Mouse (Mus musculus) T-cell, adult 2 months (primary cell): ENCODE data around the gene Naa35.
A peak's percentile ranks its signal among the peaks of the same experiment; 100 is the strongest.

Experiments
- DNase-seq: peaks from one replicate; pipeline ENCODE4 v3.0.0; 2022; ENCODE audit warnings: low spot score

Gene Naa35

DNA sequence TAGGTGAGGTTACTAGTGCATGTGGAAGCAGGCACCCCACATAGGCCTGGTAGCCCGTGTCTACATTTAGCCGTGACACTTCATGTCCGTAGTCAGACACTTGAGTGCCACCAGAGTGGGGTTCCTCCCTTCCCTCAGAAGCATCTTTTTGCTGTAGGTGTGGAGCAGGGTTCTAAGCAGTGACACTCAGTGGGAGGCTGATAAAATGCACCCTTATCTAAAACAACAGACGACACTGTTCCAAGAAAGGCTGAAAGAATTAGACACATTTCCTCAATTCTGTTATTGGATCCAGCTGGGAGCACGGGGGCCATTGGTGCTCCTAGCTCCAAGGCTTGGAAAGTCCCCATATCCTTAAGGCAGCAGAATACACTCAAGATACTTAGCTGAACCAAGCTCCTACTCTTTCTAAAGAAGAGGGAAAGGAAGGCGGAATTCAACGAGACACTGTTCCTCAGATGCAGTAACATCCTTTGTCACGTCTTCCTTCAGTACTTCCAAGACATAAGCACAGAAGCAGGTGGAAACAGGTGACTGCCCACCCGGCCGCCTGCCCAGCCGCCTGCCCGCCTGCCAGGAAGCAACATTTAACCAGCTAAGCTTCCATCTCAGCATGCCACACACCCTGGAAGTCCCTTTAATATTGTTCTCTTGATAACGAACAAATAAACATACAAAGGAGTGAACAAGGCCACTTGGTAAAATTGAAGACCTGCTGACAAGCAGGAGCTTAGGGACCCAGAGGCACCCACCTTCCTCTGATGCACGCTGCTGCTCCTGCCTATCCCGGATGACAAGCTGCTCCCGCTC is 54.5 kb downstream of the Naa35 start:
- no peak for DNase-seq

DNA sequence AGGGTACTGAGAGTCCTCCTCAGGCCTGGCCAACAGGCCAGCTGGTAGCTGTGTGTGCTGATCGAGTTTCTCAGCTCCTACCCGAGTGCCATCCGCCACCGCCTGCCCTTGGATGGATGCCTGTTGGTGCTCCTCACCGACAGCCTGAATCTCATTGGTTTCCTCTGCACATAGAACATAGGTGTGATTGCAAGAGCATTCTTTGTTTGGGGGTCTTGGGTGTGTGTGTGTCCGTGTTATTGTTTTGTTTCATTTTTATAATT is 55.0 kb downstream of the Naa35 start:
- DNase-seq, result no peak

DNA sequence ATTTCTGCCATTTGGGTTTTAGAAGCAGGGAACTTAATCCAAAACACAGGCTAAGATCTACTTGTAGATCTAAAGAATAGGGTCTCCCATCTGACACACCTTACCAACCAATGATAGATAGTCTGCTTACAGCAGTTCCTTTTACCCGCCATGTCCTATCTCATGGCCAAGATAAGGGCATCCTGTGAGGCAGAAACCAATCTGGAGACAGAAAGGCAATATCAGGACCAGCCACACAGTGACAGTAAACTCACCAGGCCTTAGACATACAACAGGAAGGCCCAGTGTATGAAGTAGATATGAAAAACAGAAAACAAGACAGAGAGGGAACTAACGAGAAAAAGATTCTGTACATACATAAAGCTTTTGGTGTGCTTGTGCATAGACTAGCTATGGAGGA is 57.8 kb downstream of the Naa35 start:
- DNase-seq, result no peak

DNA sequence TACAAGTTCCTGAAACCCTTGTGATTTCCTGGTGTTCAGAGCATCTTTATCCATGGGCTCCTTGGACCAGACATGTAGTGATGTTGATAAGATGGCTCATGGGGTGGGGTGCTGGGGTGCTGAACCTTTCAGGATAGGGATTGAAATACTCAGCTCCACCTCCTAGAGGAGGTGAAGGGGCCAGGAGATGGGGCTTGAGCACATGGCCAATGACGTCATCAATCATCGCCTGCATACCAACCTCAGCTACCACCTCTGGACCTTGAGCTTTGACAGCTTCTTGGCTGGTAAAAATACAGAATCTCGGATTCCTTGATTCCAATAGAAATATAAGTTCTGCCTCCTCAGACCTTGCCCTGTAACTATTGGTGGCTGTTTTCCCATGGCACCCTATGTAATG is 60.4 kb downstream of the Naa35 start:
- DNase-seq, result no peak

DNA sequence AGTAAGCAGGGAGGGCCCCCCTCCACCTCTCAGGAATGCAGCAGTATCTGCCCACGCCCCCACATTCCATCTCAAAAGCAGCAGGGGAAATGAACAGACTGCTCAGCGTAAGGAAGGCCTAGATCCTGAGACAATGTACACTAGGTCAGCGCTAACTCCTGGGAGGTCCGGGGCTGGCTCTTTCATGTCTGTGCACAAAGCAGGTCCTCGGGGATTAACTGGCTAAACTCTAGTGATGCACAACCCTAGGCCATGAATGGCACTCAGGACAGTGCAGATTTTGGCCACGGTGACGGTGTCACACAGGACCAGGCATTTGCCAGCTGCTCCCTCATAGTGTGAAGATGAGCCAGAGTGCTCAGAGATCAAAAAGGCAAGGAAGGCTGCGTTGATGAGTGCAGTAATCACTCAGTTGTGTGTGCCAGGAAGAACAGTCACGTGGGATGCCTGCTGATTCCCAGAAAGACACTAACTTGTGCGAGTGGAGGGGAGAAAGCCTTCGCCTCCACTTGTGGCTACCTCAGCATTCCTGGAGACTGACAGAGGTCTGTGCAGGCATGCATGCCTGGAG is 61.7 kb downstream of the Naa35 start:
- no peak for DNase-seq

DNA sequence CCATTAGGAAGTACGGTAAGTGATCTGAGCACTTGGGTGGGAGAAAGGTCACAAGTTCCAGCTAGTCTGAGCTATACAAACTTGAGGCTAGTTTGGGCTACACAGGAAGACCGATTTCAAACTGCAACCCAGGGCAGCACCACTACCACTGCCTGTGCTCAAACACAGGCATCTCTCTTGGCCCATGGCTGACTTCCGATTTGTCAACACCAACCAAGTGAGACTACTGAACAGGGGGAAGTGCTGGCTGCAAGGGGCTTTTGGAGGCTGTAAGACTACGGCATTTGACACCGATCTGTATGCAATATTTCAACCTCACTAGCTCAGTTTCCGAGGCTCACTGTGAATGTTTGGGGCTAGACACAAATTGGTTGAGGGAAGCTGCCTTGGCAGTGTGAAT is 62.4 kb downstream of the Naa35 start:
- DNase-seq, result no peak

DNA sequence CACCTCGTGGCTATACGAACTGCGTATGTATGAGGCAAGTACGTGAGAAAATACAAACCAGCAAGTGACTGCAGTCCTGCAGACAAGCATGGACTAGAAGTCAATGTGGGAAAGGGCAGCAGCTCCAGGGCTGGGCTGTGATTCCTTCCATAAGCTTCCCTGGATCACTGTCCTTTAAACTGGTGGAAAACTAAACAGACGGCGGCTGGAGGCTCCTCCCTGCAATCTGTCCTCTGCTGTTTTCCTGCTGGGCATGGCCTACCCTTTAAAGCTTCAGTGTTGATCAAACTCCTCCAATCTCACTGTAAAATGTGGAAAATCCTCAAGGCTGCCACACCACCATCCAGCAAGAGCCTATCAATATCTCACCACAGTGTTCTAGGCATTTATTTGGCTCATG is 63.5 kb downstream of the Naa35 start:
- DNase-seq, result no peak

DNA sequence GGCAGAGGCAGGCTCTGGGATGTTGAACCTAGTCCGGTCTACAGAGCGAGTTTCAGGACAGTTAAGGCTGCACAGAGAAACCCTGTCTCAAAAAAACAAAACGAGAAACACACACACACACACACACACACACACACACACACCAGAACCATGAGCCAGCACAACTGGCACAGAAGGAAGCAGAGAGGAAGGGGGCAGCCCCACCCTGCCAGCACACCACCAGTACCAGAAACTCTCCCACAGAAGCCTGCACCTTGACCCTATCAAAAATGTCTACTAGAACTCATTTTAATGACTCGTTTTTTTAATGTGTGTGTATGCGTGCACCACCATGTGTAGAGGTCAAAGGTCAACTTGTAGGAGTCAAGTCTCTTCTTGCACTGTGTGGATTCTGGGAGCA is 64.7 kb downstream of the Naa35 start:
- no peak for DNase-seq

DNA sequence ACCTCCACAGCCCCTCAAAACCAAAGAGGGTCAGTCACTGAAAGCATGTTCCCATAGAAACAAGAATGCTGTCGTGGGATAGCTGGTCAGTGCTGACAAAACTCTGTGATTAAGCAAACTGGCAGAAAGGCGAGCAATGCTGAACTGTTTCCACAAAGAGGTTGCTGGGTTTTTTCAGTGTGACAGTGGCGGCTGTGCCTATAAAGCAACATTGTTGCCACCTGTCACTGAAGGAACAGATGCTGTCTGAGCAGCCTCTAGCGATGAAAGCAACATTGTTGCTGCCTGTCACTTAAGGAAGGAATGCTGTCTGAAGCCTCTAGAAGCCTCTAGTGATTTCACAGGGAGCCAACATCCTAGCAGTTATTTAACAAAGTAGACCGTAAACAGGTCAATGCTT is 67.6 kb downstream of the Naa35 start:
- DNase-seq, result no peak

DNA sequence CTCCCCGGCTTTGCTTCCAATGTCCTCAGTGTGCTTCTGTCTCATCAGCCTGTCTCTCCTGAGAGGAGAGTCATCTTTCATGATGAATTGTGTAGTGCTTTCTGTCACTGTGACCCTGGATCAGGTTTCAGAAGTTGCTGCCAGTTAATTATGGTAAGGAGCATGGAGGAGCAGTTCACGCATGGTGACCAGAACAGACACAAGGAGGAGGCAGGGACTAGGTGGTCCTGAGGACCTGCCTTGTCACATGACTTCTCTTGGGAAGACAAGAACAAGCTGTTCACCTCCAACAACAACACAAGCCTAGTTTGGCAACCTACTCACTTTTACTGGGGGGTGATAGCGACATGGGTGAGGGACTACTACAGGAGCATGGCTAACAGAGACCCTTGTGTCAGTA is 68.1 kb downstream of the Naa35 start:
- DNase-seq, result no peak

DNA sequence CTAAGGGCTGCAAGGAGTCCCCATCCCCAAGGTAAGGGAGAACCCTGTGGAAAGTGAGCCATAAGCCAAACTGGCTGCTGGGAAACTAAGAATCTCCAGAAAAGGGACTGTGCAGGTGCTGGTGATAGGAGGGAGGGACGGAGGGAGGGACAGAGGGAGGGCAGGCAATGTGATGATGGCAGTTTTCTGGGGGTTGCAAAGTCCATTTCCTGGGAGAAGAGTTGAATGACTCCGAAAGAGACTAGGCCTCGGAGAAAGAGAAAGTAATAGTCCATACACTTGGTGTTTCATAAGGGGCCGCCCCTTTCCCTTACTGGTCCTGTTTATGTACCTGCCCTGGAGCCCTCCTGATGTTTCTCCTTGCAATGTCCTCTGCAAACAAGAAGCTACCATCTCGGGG is 69.4 kb downstream of the Naa35 start:
- no peak for DNase-seq

DNA sequence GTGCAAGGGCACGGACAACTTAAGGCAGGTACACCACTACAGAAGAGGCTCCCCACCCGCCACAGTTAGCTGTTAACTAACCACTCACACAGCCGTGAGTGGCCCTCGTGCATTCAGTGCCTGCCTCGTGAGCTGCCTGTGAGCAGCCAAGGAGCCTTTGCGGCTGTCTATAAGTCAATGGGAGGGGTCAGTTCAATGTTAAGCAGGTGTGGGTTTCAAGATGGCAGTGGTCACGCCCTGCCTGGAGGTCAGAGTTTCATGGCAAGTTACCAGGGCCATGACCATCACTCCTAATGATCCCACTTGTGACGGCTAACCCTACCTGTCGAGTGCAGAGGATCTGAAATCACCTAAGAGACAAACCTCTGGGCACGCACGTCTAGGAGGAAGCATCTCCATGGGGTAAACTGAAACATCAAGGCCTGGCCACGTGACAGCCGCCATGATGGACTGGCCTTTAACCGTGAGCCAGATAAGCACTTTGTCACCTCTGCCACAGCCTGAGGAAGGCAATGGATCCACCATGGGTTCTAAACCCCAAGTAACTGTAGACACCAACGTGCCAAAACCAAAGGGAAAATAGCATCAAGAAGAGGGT is 70.8 kb downstream of the Naa35 start:
- no peak for DNase-seq

DNA sequence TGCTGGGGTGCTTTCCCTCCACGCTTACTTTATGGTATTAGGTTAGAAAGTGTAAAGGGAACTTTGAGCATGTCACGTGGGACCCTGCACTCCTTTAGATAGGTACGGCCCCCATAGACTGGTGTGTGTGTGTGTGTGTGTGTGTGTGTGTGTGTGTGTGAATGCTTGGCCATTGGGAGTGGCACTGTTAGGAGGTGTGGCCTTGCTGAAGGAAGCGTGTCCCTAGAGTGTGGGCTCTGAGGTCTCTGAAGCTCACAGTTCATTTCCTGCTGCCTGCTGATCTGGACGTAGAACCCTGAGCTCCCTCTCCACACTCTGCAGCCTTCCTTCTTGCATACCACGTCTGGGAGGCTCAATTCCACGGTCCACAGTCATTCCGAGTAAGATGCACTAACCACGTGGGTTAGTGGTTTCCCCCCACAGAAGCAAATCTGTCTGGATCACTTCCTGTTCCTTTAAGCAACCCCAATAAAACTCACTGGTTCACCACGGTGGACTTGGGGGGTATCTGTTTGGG is 71.3 kb downstream of the Naa35 start:
- peak; percentile 60 for DNase-seq

DNA sequence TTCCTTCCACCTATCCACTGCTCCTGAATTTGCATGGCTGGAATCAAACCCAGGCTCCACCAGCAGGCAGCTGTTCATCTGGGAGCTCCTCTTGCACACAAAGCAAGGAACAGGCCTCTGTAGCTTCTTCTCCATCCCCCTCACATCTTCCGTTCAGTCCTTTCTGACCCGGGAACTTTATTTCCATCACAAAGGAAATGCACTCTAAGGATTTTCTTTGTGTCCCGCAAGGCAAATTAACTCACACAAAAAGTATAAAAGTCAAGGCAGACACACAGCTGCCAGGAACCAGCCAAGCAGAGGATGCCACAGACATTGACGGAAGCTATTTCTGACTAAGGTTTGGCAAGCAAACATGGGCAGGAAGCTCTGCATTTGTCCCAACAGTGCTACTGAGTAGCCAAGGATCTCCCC is 71.9 kb downstream of the Naa35 start:
- peak; percentile 31 for DNase-seq

DNA sequence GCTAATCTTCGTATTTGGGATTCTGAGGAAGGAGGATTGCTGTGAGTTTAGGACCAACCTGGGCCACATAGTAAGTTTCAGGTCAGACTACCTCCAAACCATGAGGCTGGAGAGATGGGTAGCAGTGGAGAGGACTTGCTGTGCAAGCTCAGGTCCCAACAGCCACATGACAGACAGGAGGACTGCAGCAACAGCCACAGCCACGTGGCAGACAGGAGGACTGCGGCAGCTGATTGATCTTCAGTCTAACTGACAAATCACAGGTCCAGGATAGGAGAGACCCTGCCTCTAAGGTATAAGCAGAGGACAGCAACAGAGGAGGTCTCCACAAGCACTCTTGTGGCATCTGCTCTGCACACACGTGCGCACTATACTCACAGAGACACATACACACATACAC is 72.7 kb downstream of the Naa35 start:
- DNase-seq, result no peak

DNA sequence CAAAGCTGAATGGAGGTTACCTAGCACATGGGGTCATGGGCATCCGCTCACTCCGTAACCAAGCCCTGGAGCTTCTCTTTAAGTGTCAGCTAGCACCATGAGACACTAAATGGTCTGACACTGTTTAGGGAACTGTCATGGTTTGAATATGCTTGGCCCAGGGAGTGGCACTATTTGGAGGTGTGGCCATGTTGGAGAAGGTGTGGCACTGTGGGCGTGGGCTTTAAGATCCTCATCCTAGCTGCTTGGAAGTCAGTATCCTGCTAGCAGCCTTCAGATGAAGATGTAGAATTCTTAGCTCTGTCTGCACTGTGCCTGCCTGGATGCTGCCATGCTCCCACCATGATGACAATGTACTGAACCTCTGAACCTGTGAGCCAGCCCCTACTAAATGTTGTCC is 75.3 kb downstream of the Naa35 start:
- no peak for DNase-seq

DNA sequence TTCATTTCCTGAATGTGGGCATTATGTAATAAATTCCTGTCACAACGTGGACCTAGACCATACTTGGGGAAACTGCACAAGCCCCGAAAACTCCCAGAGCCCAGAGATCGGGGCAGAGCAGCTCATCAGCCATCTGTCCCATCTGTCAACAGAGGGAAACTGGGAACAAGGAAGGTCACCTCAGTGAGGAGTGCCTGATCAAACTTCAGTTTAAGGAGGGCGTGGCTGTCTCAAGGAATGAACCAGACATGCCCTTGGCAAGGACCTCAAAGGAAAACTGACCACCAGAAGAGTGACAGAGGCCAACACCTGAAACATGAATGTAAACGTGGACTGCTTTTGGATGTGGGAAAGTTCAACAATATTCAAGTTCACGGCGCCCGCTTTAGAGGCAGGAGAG is 76.3 kb downstream of the Naa35 start:
- no peak for DNase-seq

DNA sequence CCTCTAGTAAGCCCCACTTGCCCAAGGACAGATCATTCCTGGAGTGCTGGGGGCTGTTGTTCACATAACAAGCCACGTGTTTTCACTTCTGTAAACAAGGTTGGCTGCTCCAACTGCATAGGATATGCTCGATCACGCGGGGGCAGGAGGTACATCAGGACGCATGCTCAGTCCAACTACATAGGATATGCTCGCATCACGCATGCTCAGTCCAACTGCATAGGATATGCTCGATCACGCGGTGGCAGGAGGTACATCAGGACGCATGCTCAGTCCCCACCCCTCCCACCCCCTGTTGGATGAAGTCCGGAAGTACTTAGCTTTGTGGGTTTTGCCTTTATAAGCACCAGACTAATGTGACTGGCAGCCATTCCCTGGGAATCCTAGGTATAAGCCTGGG is 76.9 kb downstream of the Naa35 start:
- DNase-seq, result no peak

DNA sequence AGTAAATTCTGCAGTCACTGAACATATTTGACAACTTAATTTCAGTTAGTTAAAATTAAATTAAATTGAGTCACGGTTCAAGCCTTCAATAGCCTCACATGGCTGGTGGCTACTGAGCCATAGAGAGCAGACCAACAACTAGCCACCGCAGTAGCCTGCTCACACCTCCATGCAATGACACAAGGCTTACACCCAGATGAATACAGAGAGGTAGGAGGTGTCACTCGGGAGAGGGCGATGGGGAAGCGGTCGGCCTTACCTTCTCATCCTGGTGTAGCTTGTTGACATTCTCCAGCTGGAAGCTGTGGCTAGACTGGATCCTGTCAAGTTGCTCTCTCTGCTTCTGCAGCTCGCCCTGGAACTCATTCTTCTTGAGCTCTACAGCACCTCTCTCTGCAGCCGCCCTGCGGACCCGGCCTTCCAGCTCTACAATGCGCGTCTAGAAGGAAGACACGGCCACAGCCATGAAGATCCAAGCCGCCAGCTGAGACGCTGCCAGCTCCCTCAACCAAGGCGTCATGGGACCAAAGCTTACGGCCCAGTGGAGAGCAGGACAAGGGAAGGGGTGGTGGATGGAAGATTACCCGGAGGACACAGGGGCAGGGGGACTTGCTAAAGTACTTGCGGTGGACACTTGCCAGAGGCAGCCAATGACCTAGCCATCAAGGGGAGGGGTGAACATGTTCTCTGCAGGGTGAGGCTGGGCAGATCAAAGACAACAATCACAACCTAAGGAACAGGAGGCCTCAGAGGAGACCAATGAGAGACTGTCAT is 79.1 kb downstream of the Naa35 start:
- DNase-seq, result no peak

DNA sequence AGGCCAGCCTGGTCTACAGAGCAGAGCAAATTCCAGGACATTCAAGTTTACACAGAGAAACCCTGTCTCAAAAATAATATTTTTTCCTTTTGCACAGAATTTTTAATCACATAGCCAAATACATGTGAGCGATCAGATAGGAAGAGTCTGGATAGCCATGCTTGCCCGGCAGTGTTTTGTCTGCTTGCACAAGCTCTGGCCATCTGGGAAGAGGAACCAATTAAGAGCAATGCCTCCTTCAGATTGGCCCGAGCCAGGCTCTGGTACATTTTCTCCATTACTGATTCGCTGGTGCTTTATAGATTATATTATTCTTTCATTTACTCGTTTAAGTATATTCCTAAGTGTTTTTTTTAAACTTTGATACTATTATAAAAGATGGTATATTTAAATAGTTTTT is 82.7 kb downstream of the Naa35 start:
- DNase-seq, result no peak

DNA sequence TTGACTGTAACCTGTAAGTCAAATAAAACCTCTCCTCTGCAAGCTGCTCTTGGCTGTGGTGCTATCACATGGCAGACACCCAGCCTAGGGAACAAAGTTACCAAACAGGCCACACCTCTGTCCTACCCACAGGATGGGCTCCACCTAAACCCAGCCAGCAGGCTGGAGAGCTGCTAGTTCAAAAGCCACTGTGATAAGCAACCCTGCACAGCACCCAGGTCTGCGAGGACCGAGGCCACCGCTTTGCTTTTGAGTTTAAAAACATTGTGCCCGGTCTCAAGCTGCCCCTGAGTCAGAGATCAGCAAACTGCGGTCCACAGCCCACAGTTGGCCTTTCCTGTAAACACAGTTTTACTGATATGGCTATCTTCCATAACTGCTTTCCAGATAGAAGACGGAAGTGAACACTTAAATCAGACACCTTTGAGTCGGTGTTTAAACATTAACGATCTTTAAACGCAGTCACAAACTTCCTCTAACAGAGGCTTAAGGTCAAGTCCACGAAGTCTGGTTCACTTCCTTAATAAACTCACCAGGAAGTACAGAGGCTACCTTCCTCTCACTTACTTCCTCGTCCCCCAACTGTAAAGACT is 83.5 kb downstream of the Naa35 start:
- peak; percentile 75 for DNase-seq

DNA sequence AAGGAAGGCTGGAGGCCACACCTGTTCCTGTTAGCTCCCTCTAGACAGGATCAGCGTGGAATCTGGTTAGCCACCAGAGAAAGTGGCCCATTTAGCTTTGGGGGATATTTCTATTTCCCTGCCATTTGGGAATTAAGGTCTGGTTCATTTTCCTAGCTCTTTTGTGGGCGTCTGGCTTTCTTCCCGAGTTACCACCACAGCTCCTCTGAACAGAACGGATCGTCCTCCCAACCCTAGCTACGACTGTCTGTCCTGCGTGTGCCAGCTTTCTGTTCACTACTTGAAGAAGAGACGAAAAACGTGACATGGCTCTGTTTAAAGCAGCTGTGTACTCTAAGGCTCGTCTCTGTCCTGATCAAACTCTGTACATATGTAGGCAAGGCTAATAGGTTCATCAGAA is 84.9 kb downstream of the Naa35 start:
- DNase-seq, result no peak

DNA sequence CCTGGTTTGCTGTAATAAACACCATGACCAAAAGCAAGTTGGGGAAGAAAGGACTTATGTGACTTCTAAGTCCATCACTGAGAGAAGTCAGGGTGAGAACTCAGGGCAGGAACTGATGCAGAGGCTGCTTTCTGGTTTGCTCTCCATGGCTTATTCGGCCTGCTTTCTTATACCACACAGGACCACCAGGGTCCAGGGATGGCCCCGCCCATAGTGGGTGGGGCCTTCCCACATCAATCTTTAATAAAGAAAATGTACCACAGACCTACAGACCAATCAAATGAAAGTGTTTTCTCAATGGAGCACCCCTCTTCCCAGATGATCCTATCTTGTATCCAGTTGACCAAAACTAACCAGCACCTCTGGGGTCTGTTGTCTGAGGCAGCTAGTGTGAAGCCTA is 86.5 kb downstream of the Naa35 start:
- DNase-seq, result no peak
